Mouse (Mus musculus) midbrain, embryonic 11.5 days (tissue): ENCODE results near the gene Snrpd2. TPM values are rescaled to one million over a fixed set of nuclear protein-coding genes. Genes with fewer than 3 reads are reported as not detected.
A peak's percentile ranks its signal among the peaks of the same experiment; 100 is the strongest.

ENCODE experiments used
- ATAC-seq: fragments of 200-750 bp; cut with Nextera tagmentation; 2 replicates; pipeline ENCODE4 v1.8.0; 2017; ENCODE audit warnings: moderate TSS enrichment, moderate library complexity; ENCODE audit not compliant: low FRiP score
- DNase-seq: peaks from one replicate; pipeline ENCODE4 v3.0.0; 2015; ENCODE audit warnings: low spot score; ENCODE audit errors: missing footprints
- H3K27ac ChIP-seq: fragments of 300-500 bp; sonication (generic); 2 replicates; pipeline ENCODE4 v1.5.1; 2014; ENCODE audit warnings: low read depth, low read length
- H3K27me3 ChIP-seq: fragments of 300-500 bp; sonication (generic); 2 replicates; pipeline ENCODE4 v1.6.1; 2014; ENCODE audit warnings: mild to moderate bottlenecking, low read length, moderate library complexity, mixed read lengths; ENCODE audit not compliant: control insufficient read depth, insufficient read depth
- H3K36me3 ChIP-seq: fragments of 300-500 bp; sonication (generic); 2 replicates; pipeline ENCODE4 v1.6.1; 2014; ENCODE audit warnings: mild to moderate bottlenecking, low read length, moderate library complexity, mixed read lengths; ENCODE audit not compliant: control insufficient read depth, insufficient read depth
- H3K4me1 ChIP-seq: fragments of 300-500 bp; sonication (generic); 2 replicates; pipeline ENCODE4 v1.6.1; 2014; ENCODE audit warnings: low read length; ENCODE audit not compliant: control insufficient read depth, insufficient read depth
- H3K4me2 ChIP-seq: fragments of 300-500 bp; sonication (generic); 2 replicates; pipeline ENCODE4 v1.6.1; 2014; ENCODE audit warnings: mild to moderate bottlenecking, moderate library complexity
- H3K4me3 ChIP-seq: fragments of 300-500 bp; sonication (generic); 2 replicates; pipeline ENCODE4 v1.5.1; 2014; ENCODE audit warnings: low read depth, low read length
- H3K9ac ChIP-seq: fragments of 300-500 bp; sonication (generic); 2 replicates; pipeline ENCODE4 v1.6.1; 2014; ENCODE audit warnings: low read length
- H3K9me3 ChIP-seq: fragments of 300-500 bp; sonication (generic); 2 replicates; pipeline ENCODE4 v1.6.1; 2016; ENCODE audit warnings: low read length; ENCODE audit not compliant: control insufficient read depth
- WGBS: fragments of 180-500 bp; shearing (Covaris S2); extraction: QIAGEN DNeasy Blood & Tissue Kit; methylation state at CpG from one replicate; pipeline ENCODE4 v1.1.7; 2014; 5-methylcytosine and 5-hydroxymethylcytosine counted together
- polyA plus RNA-seq: library from polyadenylated mRNA; unstranded; fragments of >200 nt; fragmentation: Nextera tagmentation; extraction: Ambion mirVana; gene quantifications from 2 replicates; pipeline ENCODE4 v1.2.1, GENCODE M21; 2014

Snrpd2 gene
- polyA plus RNA-seq, 1 experiment from 2014 or later: 160 TPM

GRCm38 (mm10) chr7:19169506-19169905 is 20.0 kb downstream of the Snrpd2 start:
- H3K4me3 ChIP-seq: no peak overlapping the region
- no peaks in the 10 kb centered on the region for H3K36me3 ChIP-seq
- H3K27ac ChIP-seq: no peak overlapping the region
- 66% methylated on average over 10 of the region's 10 CpGs for WGBS
- peaks cover 2% of the 10 kb centered on the region; the same call in 1 of the 2 replicates for H3K9me3 ChIP-seq
- peaks cover 11% of the 10 kb centered on the region for H3K4me1 ChIP-seq
- no peak for ATAC-seq
- DNase-seq: peak; percentile 78
- H3K27me3 ChIP-seq: peaks cover 8% of the 10 kb centered on the region
- H3K4me2 ChIP-seq: no peak overlapping the region
- no peak overlapping the region for H3K9ac ChIP-seq

DNA sequence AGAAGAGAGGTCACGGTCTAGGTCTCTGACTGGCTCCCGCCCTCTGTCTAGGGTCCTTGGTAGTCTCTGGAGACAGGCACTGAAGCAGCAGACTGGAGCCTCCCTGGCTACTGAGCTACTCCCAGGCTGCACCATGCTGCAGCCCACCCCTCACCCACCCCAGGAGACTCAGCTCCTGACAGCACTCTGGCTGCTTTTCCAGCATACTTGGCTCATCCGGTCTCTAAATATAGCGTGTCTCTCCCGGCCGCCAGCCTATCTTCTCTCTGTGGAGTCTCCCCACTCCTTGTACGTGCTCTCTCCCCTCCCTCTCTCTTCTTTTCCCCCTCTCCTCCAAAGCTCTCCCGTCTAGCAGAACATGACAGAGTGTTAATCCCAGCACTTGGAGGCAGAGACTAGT is 20.6 kb downstream of the Snrpd2 start:
- H3K27me3 ChIP-seq: peaks cover 3% of the 10 kb centered on the region
- no peak overlapping the region for H3K9ac ChIP-seq
- peaks cover 6% of the 10 kb centered on the region for H3K4me1 ChIP-seq
- peaks cover 2% of the 10 kb centered on the region; the same call in 1 of the 2 replicates for H3K9me3 ChIP-seq
- H3K36me3 ChIP-seq: no peaks in the 10 kb centered on the region
- no peak overlapping the region for H3K27ac ChIP-seq
- no peak for DNase-seq
- WGBS: 68% methylated on average over 8 of the region's 8 CpGs
- no peak overlapping the region for H3K4me3 ChIP-seq
- no peak for ATAC-seq
- H3K4me2 ChIP-seq: no peak overlapping the region

DNA sequence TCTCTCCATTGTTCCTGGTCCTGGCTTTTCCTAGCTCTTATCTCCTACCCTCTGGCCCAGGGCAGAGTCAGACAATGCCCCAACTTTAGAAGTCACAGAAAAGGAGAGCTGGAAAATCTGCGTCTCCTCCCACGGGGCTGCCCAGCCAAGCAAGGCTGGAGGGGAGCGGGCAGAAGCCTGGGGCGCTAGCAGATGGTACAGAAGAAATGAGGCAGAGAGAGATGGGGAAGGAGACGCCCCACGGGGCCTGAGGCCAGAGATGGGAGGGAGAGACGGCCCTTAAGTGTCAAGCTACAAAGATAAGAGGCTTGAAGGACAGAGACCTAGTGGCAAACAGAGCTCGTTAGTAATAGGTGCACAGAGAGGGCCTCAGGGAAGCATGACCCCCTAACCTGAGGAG is 22.3 kb downstream of the Snrpd2 start:
- DNase-seq: no peak
- Histone ChIP-seq H3K4me3 (no peak overlapping the region), H3K36me3 (no peaks in the 10 kb centered on the region), H3K27ac (peak overlapping the region; percentile 12; the same call in 1 of the 2 replicates), H3K9ac (no peak overlapping the region), H3K9me3 (peaks cover 2% of the 10 kb centered on the region; the same call in 1 of the 2 replicates), H3K4me1 (peaks cover 8% of the 10 kb centered on the region), H3K27me3 (peaks cover 13% of the 10 kb centered on the region), H3K4me2 (no peak overlapping the region)
- no peak for ATAC-seq
- WGBS: 67% methylated on average over 8 of the region's 8 CpGs

DNA sequence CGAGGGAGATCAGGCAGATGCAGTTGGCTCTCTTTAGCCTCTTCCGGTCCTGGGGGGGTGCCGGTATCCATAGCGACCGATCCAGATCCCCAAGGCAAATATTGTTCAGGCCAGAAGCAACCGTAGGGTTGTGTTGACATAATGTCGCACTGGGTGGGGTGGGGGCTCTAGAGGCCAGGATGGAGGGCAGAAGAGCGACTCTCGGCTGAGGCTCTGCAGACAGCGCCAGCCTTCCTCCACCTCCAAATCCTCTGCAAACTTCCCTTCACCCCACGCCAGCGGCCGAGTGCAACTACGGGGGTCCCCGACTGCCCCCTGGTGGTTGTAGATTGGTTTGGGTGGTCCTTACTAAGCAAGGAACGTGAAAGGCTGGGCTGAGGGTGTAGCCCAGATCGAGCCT is 23.4 kb downstream of the Snrpd2 start:
- 2% methylated on average over 17 of the region's 17 CpGs for WGBS
- Histone ChIP-seq H3K27me3 (peaks cover 23% of the 10 kb centered on the region), H3K9me3 (no peaks in the 10 kb centered on the region), H3K4me2 (peak overlapping the region; percentile 36), H3K27ac (no peak overlapping the region), H3K4me1 (peaks cover 8% of the 10 kb centered on the region), H3K4me3 (peak overlapping the region; percentile 8; the same call in 1 of the 2 replicates), H3K9ac (peak overlapping the region; percentile 36; the same call in 1 of the 2 replicates), H3K36me3 (no peaks in the 10 kb centered on the region)
- DNase-seq (peak; percentile 99), ATAC-seq (peak; percentile 75)

DNA sequence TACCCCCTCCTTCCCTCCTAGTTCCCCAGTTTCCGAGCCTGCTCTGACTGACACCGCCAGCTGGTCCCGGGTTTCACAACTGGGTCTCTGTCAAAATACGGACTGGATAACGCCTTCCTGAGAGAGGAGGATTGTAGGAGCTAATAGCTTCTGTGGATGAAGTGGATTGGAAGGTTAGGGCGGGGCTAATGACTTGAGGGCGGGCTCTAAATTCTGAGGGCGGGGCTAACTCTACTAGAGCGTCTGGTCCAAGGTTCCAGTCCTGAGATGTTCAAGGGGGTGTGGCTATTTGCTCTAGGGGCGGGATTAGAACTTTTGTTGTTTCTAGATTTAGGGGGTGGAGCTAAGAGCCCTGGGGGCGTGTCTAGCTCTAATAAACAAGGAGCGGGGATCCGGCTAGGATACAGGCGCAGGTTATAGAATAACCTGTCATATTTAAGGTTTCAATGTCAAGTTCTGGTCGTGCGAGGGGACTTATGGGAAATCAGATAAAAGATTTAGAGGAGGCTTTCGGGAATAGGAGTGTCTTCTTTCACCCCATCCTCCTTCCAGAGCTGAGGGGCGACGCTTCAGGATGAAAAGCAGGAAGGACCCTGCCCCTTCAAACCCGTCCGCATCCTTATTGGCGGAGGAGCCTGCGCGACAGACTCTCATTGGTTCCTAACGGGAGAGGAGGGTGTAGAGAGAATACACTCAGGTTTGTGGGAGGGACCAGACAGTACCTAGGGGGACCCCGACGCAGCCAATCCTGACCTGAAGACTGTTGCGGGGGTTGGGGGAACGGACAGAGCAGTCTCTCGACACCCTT is 26.4 kb downstream of the Snrpd2 start, which contains the start of gene Eml2:
Eml2 (plus strand) TSS at position 714 of the 808 bp plus-strand sequence.
- peak; percentile 96 for DNase-seq
- Histone ChIP-seq H3K36me3 (no peaks in the 10 kb centered on the region), H3K27me3 (peaks cover 42% of the 10 kb centered on the region), H3K4me1 (peaks cover 11% of the 10 kb centered on the region), H3K9ac (peak within 1 kb of the TSS; percentile 61), H3K9me3 (peaks cover 2% of the 10 kb centered on the region; the same call in 1 of the 2 replicates), H3K27ac (0 out of 2 replicates have a peak within 1 kb of the TSS, but pooled peaks have one; percentile 49), H3K4me3 (peak within 1 kb of the TSS; percentile 40), H3K4me2 (peak within 1 kb of the TSS; percentile 66)
- 1% methylated on average over 30 of the region's 30 CpGs for WGBS
- peak; percentile 84 for ATAC-seq

GRCm38 (mm10) chr7:19176516-19176947 is 27.0 kb downstream of the Snrpd2 start:
- peak overlapping the region; percentile 40 for H3K4me3 ChIP-seq
- peak overlapping the region; percentile 61 for H3K9ac ChIP-seq
- H3K4me2 ChIP-seq: peak overlapping the region; percentile 66
- WGBS: 3% methylated on average over 21 of the region's 21 CpGs
- H3K27me3 ChIP-seq: peaks cover 42% of the 10 kb centered on the region
- 0 out of 2 replicates have a peak overlapping the region, but pooled peaks have one; percentile 49 for H3K27ac ChIP-seq
- peaks cover 11% of the 10 kb centered on the region for H3K4me1 ChIP-seq
- no peaks in the 10 kb centered on the region for H3K36me3 ChIP-seq
- peaks cover 2% of the 10 kb centered on the region; the same call in 1 of the 2 replicates for H3K9me3 ChIP-seq
- no peak for DNase-seq
- ATAC-seq: peak; percentile 22

DNA sequence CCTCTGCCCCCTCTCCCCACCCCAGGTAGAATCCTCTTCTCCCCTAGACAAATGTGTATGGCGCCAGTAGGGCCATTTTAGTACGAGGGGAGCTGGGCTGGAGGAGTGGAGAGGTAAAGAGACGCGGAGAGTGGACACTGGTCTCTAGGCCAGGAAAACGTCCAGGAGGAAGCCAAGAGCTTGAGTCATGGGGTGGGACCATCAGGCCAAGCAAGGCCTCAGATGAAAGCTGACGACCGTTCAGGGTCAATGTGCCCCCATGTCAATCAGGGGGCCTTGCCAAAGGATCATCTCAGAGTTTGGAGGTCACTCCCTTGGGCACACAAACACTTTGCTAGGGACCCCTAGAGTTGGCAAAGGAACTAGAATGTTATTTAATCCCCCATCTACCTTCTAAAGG is 27.7 kb downstream of the Snrpd2 start:
- Histone ChIP-seq H3K4me1 (peaks cover 13% of the 10 kb centered on the region), H3K27me3 (peaks cover 42% of the 10 kb centered on the region), H3K9me3 (peaks cover 2% of the 10 kb centered on the region; the same call in 1 of the 2 replicates), H3K36me3 (no peaks in the 10 kb centered on the region), H3K4me3 (peak overlapping the region; percentile 40), H3K4me2 (peak overlapping the region; percentile 66), H3K27ac (no peak overlapping the region), H3K9ac (peak overlapping the region; percentile 61; the same call in 1 of the 2 replicates)
- WGBS: 68% methylated on average over 7 of the region's 7 CpGs
- ATAC-seq (no peak), DNase-seq (no peak)

- peak overlapping the region; percentile 44; the same call in 1 of the 2 replicates for H3K4me2 ChIP-seq
- peaks cover 2% of the 10 kb centered on the region; the same call in 1 of the 2 replicates for H3K9me3 ChIP-seq
- H3K4me1 ChIP-seq: peaks cover 15% of the 10 kb centered on the region
- DNase-seq (no peak), ATAC-seq (no peak)
- peaks cover 42% of the 10 kb centered on the region for H3K27me3 ChIP-seq
- H3K27ac ChIP-seq: no peak overlapping the region
- H3K36me3 ChIP-seq: no peaks in the 10 kb centered on the region
- WGBS: 10% methylated on average over 18 of the region's 18 CpGs
- peak overlapping the region; percentile 14 for H3K4me3 ChIP-seq
- H3K9ac ChIP-seq: no peak overlapping the region
Observed at GRCm38 (mm10) chr7:19178035-19178434, 28.5 kb downstream of the Snrpd2 start.
